Mouse (Mus musculus): ENCODE data around the gene Plekho1. TPM values are rescaled to one million over a fixed set of nuclear protein-coding genes. Genes with fewer than 3 reads are reported as not detected.
"Not testable (repeated sequence)": the region's sequence is repeated elsewhere in the genome, so short reads cannot be mapped to it uniquely, and the experiment has no call there.

Plekho1 gene
- total RNA-seq, 2 experiments from 2014 or later = 92.3 to 93.0 TPM

DNA sequence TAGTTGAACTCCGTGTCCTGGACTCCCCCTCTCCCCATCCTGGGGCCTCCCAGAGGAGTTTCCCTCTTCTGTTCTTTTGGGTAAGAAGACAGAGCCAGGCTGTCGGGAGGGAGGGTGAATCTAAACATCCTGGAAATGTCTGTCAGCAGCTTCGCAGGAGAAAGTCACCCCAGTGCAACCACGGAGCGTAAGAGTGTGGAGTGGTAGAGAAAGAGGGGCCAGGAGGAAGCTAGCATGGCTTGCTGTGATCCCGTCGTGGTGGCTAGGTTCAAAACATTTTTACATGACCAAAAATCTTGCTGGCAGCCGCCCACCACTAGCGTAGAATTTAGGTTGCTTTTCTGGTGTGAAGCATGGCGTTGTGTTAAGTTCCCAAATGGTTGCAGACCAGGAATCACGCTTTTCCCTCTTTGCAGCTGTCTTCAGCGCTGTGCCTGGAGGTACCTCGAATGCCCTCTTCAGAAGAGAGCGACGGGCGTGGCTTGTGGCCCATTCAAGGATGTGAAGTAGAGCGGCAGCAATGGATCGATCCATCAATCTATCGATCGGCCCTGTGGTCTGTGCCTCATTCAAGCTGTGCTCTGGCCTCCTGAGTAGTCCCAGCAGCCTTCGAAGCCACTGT is 9.7 kb downstream of the Plekho1 start:
- DNase-seq = peak; percentile 31 to 70
- intact Hi-C loops (cut with DNase I) = no loop called here

DNA sequence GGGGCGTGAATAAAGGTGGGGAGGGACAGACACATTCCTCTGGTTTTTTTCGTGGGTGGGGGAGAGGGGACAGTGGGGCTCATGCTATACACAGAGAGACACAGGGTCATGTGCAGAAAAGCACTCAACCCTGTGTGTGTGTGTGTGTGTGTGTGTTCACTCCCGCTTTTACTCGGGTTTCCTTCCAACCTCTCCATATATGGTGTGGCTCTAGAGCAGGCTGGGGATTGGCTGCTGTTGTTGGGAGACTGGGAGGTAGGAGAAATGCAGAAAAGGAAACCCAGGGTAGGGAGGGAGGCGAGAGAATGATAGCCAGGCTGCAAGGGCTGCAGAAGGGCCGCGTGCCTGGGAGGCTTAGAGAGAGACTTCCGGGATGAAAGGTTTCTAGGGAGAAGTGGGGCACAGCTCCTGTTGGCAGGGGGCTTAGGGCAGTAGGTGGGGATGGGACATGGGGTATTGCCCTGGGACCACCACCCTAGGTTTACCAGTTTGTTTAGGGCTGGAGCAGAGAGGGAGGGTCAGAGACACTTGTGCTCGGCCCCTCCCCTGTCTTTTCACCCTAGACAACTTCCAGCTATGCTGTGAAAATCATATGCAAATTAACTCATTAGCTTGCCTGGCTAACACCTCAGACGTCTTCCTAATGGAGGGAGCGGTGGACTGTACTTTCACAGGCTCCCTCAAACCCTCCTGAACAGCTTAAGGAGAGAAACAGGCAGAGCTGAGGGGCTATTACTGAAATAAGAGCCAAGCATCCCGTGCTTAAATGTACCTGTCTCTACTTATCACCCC is 10.4 kb downstream of the Plekho1 start:
- intact Hi-C loops (cut with DNase I) = no loop called here
- peak; percentile 60 to 70 for DNase-seq

DNA sequence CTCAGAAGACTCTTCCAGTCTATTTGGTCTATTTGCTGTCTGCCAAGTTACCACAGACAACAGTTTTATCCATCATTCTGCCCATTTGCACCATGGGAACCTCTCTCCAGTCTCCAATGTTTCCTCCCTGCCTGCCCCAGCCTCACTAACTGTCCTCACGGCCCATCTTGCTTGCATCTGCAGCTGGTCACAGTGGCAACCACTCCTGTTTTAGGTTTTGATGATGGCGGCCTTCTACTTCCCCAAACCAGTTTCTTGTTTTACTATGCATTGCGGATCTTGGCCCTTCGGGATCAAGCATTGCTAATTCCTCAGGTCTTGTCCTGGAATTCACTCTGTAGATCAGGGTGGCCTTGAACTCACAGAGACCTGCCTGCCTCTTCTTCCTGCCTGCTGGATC is 13.7 kb downstream of the Plekho1 start:
- DNase-seq = no peak
- intact Hi-C loops (cut with DNase I) = no loop called here

- intact Hi-C loops (cut with DNase I) = no loop called here
- no peak for DNase-seq
Measured at GRCm38 (mm10) chr3:95980276-95980970, 15.4 kb downstream of the Plekho1 start.

DNA sequence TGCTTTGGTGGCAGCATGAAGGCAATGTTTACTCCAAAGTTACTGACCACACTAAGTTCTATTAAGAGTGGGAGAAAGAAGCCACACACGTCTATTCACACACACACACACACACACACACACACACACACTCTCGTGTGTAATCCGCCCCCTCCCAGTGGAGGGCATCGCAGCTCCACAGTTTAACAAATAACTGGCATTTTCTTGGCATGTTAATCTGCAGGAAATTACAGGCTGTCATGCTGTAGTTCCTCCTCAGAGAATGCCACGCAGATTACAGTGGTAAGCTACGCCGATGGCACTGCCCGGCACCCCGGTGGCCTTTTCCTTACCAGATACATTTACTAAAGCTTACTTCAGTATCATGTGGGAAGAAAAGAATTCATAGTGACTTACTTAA is 17.5 kb downstream of the Plekho1 start:
- intact Hi-C loops (cut with DNase I) = no loop called here
- DNase-seq = no peak

DNA sequence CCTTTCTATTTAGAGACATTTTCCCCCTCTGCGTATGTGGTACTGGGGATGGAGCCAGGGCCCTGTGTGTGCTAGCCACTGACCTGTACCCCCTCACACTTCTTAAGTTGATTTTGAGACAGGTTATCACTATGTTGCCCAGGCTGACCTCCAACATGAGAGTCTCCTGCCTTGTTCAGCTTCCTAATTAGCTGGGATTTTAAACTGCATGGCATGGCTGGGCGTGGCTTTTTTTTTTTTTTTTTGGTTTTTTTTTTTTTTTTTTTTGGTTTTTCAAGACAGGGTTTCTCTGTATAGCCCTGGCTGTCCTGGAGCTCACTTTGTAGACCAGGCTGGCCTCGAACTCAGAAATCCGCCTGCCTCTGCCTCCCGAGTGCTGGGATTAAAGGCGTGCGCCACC is 18.2 kb downstream of the Plekho1 start:
- DNase-seq; intact Hi-C loops (cut with DNase I): not testable (repeated sequence)

- intact Hi-C loops (cut with DNase I) = no loop called here
- DNase-seq = no peak
Measured at GRCm38 (mm10) chr3:95977079-95977478, 18.7 kb downstream of the Plekho1 start.

DNA sequence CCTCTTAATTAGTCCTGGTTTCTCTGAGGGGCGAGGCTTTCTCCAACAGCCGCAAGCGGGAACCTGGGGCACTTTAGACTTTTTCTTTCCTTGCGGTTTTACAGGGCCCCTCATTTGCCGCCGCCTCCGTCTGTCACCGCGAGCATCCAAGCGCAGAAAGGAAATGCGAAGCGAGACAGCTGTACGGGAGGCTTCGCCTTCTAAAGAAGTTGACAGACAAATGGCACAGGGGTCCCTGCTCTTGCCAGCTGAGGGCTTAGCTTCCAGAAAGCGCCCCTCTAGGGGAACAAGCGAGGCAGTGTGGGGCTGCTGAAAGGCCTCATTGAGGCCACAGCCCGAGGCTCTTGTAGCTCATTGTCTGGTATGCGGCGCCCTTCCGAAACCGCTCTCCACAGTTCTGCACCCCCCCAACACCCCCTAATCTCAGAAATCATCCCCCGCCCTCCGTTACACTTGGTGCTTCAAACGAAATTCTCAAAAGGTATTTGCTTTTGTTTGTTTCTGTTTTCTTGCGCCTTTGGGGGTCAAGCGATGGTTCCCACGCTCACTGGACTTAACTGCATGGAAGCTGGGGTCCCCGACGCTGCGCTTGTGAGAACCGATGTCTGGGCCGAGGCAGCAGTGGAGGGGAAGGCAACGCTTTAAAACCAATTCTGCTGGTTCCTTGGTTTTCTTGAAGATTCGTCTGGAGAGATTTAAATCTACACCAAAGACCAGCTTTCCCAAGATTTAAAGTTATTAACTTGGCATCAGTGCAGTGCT is 22.7 kb downstream of the Plekho1 start:
- intact Hi-C loops (cut with DNase I) = no loop called here
- no peak for DNase-seq

GRCm38 (mm10) chr3:95972251-95972872 is 23.4 kb downstream of the Plekho1 start:
- intact Hi-C loops (cut with DNase I) = no loop called here
- no peak for DNase-seq

GRCm38 (mm10) chr3:95970661-95971060 is 25.1 kb downstream of the Plekho1 start:
- DNase-seq; intact Hi-C loops (cut with DNase I): not testable (repeated sequence)

GRCm38 (mm10) chr3:95969277-95969676 is 26.5 kb downstream of the Plekho1 start:
- no peak for DNase-seq
- intact Hi-C loops (cut with DNase I) = loop anchor here (5.0 kb wide), 1 partner anchor 178 kb away; no protein-coding TSS in a partner anchor

- intact Hi-C loops (cut with DNase I) = loop anchor here (1.0 to 5.0 kb wide), 4 partner anchors 27 to 182 kb away; partner anchors contain the start of gene Plekho1
- DNase-seq = no peak
Measured at GRCm38 (mm10) chr3:95965518-95966451, 30.0 kb downstream of the Plekho1 start.

GRCm38 (mm10) chr3:95963681-95964080 is 32.1 kb downstream of the Plekho1 start:
- intact Hi-C loops (cut with DNase I) = loop anchor here (2.0 to 5.0 kb wide), 2 partner anchors 25 to 101 kb away; no protein-coding TSS in a partner anchor
- no peak for DNase-seq

DNA sequence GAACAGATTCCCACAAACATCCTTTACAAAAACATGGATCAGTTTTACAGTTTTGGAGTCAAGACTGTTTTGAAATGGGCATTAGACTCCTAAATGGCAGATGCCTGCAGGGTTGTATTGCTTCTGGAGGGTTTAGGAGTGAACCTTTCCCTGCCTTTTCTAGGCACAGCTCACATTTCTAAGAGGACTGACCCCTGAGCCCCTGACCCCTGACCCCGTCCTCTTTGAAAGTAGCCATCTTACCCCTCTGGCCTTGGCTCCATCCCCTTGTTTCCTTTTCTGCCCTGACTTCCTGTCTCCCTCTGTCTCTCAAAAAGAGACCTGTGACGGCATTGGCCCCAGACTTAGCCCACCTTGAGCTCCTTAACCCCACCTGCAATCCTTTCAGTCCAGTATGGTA is 32.6 kb downstream of the Plekho1 start:
- intact Hi-C loops (cut with DNase I) = loop anchor here (5.0 kb wide), 1 partner anchor 101 kb away; no protein-coding TSS in a partner anchor
- DNase-seq = no peak

- intact Hi-C loops (cut with DNase I) = loop anchor here (5.0 kb wide), 1 partner anchor 100 kb away; no protein-coding TSS in a partner anchor
- not testable (repeated sequence) for DNase-seq
Measured at GRCm38 (mm10) chr3:95962182-95962581, 33.6 kb downstream of the Plekho1 start.

DNA sequence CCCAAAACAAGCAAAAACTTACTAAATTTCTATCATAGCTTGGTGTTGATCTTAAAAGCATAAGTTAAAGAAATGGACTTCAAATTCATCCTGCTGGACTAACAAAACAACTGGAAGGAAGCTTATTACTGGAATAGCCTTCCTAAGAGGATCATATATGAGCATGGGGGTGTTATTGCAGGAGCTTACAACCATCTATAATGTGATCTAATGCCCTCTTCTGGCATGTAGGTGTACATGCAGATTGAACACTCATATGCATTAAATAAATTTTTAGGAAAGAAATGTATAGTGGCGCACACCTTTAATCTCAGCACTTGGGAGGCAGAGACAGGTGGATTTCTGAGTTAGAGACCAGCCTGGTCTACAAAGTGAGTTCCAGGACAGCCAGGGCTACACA is 36.0 kb downstream of the Plekho1 start:
- intact Hi-C loops (cut with DNase I) = loop anchor here (5.0 kb wide), 1 partner anchor 98 kb away; no protein-coding TSS in a partner anchor

DNA sequence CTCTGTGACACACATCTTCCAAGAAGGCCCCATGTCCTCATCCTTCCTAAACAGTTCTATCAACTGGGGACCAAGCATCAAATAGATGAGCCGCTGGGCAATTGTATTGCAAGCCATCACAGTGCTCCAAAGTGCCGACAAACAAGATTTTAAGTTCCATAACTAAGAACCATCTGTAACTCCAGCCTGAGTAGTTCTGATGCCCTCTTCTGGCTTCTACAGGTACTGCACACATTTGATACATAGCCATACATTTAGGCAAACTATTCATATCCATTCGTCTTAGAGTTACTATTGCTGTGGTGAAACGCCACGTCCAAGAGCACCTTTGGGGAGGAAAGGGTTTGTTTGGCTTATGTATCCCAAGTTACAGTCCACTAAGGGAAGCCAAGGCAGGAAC is 36.7 kb downstream of the Plekho1 start:
- DNase-seq = peak in 1 of 2 experiments; percentile 51
- intact Hi-C loops (cut with DNase I) = no loop called here

More for the DNA sequence above, 36.0 kb downstream of the Plekho1 start:
- DNase-seq = no peak

DNA sequence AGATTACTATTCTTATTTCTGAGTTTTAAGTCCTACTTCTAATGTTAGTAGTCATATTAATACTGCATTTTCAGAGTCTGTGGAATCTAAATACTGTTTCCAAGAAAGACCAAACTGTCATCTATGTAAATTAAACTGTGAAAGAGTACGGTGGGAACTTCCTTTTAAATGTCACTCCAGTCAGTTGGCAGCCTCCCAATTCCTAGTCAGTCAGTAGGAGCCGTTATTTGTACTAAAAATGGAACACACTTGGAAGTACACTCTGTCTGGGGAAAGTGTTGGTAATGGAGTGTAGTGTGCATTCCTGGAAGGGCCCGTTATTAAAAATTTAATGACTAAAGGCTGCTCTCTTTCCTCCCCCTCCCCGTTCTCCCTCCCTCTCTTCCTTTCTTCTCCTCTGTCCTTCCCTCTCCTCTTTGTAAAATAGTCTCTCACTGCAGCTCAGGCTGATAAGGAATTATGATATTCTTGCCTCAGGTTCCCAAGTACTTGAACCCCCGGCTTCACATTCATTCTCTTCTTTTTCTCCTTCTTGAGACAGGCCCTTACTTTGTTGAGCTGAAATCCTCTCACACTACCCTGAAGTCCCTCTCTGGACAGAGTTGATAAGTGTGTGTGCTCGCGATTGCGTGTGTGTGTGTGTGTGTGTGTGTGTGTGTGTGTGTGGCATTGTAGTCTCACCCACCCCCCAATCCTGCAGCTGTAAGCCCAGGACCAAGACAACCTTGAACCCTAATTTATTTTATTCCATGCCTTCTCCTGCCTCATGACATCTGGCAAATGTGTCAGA is 38.2 kb downstream of the Plekho1 start:
- DNase-seq = peak; percentile 54 to 72
- intact Hi-C loops (cut with DNase I) = no loop called here
